Mouse (Mus musculus): ENCODE measurements around the gene Mfsd4b1.

GRCm38 (mm10) chr10:39986466-39986865 is 38.6 kb downstream of the Mfsd4b1 start, which contains the start of gene Mfsd4b5:
- TF ChIP-seq POLR2A (IDR thresholded peaks at IDR 0.05; ENCODE audit: borderline replicate concordance, control insufficient read depth, low read depth, low read length) = no peak
- TF ChIP-seq CTCF (IDR thresholded peaks at IDR 0.05; ENCODE audit: control insufficient read depth, insufficient read depth, low read length) = no peak
